Mouse (Mus musculus): ENCODE results near the gene Cyp26c1. TPM values are rescaled to one million over a fixed set of nuclear protein-coding genes. Genes with fewer than 3 reads are reported as not detected.

Gene Cyp26c1
- polyA plus RNA-seq, 1 experiment, result 0.05 TPM

DNA sequence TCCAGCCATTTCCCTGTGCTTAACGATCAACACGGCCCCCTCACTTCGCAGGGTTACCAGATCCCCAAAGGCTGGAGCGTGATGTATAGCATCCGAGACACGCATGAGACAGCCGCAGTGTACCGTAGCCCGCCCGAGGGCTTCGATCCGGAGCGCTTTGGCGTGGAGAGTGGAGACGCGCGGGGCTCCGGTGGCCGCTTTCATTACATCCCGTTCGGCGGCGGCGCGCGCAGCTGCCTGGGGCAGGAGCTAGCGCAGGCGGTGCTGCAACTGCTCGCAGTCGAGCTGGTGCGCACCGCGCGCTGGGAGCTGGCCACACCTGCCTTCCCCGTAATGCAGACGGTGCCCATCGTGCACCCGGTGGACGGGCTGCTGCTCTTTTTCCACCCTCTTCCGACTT, 7.5 kb downstream of the Cyp26c1 start:
- Histone ChIP-seq H3K27me3 (replicated peaks; ENCODE audit: control insufficient read depth, insufficient read depth, low read length) (no peaks in the 10 kb centered on the region), H3K4me3 (ENCODE audit: insufficient read depth, low read depth, low read length) (no peak overlapping the region), H3K27ac (ENCODE audit: insufficient read depth, low read depth, low read length) (no peak overlapping the region), H3K4me1 (ENCODE audit: control insufficient read depth, insufficient read depth, low read length) (no peaks in the 10 kb centered on the region), H3K36me3 (ENCODE audit: control insufficient read depth, insufficient read depth, low read length) (no peaks in the 10 kb centered on the region)
- DNase-seq, result no peak
- TF ChIP-seq CTCF (conservative IDR thresholded peaks at IDR 0.05; ENCODE audit: insufficient read depth, insufficient read length, low read depth, low read length) (no peak), POLR2A (IDR thresholded peaks at IDR 0.05; ENCODE audit: low read depth, low read length) (no peak)
- WGBS, result 44% methylated on average over 40 of the region's 40 CpGs

DNA sequence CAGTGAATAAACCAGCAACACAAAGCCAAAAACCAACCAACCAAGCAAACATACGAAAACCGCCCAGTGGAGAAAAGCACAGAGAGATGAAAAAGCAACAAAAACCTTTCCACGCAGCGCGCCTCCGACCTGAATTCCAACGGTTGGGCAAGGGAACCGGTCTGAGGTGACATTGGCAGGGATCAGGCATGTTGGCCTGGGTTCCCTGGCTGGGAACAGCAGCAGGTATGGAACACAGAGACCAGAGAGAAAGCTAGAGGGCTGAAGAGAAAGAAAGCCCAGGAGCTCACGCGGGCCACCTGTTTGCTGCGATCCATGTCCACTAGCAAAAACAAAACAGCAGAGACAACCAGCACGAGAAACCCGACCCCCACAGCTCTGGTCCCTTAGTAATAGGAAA, 9.8 kb downstream of the Cyp26c1 start:
- Histone ChIP-seq H3K4me3 (ENCODE audit: insufficient read depth, low read depth, low read length) (no peak overlapping the region), H3K36me3 (ENCODE audit: control insufficient read depth, insufficient read depth, low read length) (no peaks in the 10 kb centered on the region), H3K27ac (ENCODE audit: insufficient read depth, low read depth, low read length) (no peak overlapping the region), H3K4me1 (ENCODE audit: control insufficient read depth, insufficient read depth, low read length) (no peaks in the 10 kb centered on the region), H3K27me3 (replicated peaks; ENCODE audit: control insufficient read depth, insufficient read depth, low read length) (no peaks in the 10 kb centered on the region)
- no peak for DNase-seq
- TF ChIP-seq POLR2A (IDR thresholded peaks at IDR 0.05; ENCODE audit: low read depth, low read length) (no peak), CTCF (conservative IDR thresholded peaks at IDR 0.05; ENCODE audit: insufficient read depth, insufficient read length, low read depth, low read length) (no peak)
- 72% methylated on average over 13 of the region's 13 CpGs for WGBS

DNA sequence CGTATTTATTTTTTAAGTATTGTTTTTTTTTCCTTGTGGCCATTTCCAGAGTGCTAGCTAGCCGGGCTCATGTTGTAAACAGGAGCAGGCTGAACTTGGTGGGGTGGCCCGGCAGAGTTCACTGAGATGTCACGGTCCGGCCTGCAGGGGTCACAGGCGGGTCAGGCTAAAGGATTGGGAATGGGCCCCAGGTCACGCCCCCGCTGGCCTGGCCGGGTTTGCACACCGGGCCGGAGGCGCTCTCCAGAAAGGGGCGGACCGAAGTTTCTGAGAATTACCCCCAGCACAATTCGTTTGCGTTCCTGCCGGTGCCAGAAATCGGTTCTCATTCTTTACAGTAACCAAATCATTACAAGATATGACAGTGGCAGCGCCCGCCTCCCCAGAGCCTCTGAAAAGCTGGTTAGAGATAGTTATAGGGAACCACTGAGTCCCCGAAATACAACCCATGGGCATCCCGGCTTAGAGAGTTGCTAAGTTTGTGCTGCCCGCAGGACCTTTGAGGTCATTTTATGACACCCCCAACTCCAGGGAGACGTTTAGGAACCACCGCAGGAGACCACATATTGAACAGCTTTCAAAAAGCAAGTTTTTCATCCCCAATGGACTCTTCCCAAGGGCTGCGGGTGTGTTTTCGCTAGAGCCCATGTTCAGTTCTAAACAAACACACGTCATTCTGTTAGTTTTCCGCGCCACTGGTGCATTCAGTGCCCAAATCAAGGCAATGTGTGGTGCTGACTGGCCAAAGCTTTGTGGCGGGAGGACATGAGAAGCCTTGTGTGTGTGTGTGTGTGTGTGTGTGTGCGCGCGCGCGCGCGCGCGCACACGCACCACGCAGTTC, 10.6 kb downstream of the Cyp26c1 start:
- H3K4me3 ChIP-seq (ENCODE audit: insufficient read depth, low read depth, low read length), result no peak overlapping the region
- H3K36me3 ChIP-seq (ENCODE audit: control insufficient read depth, insufficient read depth, low read length), result no peaks in the 10 kb centered on the region
- TF ChIP-seq POLR2A (IDR thresholded peaks at IDR 0.05; ENCODE audit: low read depth, low read length), result no peak
- no peak for TF ChIP-seq CTCF (conservative IDR thresholded peaks at IDR 0.05; ENCODE audit: insufficient read depth, insufficient read length, low read depth, low read length)
- H3K4me1 ChIP-seq (ENCODE audit: control insufficient read depth, insufficient read depth, low read length), result no peaks in the 10 kb centered on the region
- H3K27ac ChIP-seq (ENCODE audit: insufficient read depth, low read depth, low read length), result no peak overlapping the region
- WGBS, result 23% methylated on average over 42 of the region's 42 CpGs
- DNase-seq, result peak; percentile 23
- no peaks in the 10 kb centered on the region for H3K27me3 ChIP-seq (replicated peaks; ENCODE audit: control insufficient read depth, insufficient read depth, low read length)

DNA sequence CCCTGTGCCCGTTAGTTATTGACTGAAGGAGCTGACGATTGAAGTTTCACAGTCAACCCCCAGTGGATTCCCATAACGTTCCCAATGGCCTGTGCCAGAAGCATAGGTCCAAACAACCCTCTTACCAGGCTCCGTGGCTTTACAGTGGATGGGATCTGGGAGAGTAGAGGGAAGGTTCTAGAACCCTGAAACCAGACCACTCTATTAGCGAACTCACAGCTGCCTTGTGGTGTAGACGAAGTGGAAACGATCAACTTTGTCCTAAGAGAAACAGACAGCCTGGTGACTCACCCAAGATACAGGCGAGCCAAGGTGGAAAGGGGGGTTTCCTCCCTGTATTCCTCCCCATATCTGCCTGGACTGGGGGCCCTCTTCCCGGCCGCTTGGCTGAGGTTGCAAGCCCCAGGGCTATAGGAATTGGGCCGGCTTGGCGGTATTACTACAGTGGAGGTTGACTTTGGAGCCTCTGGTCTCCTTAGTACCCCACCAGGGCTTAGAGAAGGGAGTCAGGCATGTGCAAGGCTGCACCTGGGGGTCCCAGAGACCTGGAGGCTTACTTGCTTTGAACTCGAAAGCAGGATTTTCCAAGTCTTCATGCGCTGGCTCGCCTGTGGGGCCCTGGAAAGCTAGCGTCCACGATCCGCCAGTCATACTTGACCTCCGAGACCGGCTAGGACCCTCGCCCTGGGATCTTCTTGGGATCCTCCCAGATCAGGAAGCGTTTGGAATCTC, 11.4 kb downstream of the Cyp26c1 start:
- Histone ChIP-seq H3K4me1 (ENCODE audit: control insufficient read depth, insufficient read depth, low read length) (no peaks in the 10 kb centered on the region), H3K36me3 (ENCODE audit: control insufficient read depth, insufficient read depth, low read length) (no peaks in the 10 kb centered on the region), H3K27ac (ENCODE audit: insufficient read depth, low read depth, low read length) (no peak overlapping the region), H3K4me3 (ENCODE audit: insufficient read depth, low read depth, low read length) (no peak overlapping the region), H3K27me3 (replicated peaks; ENCODE audit: control insufficient read depth, insufficient read depth, low read length) (no peaks in the 10 kb centered on the region)
- DNase-seq, result no peak
- TF ChIP-seq POLR2A (IDR thresholded peaks at IDR 0.05; ENCODE audit: low read depth, low read length), result no peak
- 13% methylated on average over 22 of the region's 22 CpGs for WGBS

DNA sequence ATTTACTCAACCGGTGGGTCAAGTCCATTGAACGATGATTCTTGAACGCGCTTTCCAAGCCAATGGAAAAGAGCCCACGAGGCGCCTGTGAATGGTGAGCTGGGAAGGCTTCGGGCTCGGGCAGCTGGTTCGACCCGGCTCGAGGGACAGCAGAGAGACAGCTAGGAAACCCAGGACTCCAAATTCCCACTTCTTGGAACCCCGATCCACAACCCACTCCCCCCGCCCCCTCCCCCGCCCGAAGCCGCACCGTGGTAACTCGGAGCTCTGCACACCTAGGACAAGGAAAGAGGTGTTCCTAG, 11.9 kb downstream of the Cyp26c1 start:
- no peaks in the 10 kb centered on the region for H3K27me3 ChIP-seq (replicated peaks; ENCODE audit: control insufficient read depth, insufficient read depth, low read length)
- no peak overlapping the region for H3K4me3 ChIP-seq (ENCODE audit: insufficient read depth, low read depth, low read length)
- no peaks in the 10 kb centered on the region for H3K4me1 ChIP-seq (ENCODE audit: control insufficient read depth, insufficient read depth, low read length)

DNA sequence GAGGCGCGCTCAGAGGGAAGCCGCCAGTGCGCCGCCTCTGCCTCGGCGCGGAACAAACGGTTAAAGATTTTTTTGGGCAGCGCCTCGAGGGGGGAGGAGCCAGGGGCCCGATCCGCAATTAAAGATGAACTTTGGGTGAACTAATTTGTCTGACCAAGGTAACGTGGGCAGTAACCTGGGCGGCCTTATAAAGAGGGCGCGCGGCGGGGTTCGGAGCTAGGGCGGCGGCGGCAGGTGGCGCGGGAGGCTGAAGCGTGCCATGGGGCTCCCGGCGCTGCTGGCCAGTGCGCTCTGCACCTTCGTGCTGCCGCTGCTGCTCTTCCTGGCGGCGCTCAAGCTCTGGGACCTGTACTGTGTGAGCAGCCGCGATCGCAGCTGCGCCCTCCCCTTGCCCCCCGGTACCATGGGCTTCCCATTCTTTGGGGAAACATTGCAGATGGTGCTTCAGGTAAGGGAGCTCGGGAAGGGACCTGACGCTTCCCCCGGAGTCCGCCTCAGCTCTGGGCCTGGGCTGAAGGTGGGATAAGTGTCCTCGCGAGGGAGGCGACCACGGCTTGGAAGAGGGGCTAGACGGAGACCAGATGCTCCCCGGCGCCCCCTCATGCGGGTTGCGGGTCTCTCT, 12.4 kb downstream of the Cyp26c1 start, which contains the start of gene Cyp26a1:
Gene Cyp26a1, plus strand, starts transcription at position 148 of the 622 bp plus-strand sequence.
- H3K27me3 ChIP-seq (replicated peaks; ENCODE audit: control insufficient read depth, insufficient read depth, low read length), result no peaks in the 10 kb centered on the region

More for the DNA sequence above, 11.9 kb downstream of the Cyp26c1 start:
- WGBS, result 3% methylated on average over 18 of the region's 18 CpGs
- Histone ChIP-seq H3K27ac (ENCODE audit: insufficient read depth, low read depth, low read length) (no peak overlapping the region), H3K36me3 (ENCODE audit: control insufficient read depth, insufficient read depth, low read length) (no peaks in the 10 kb centered on the region)
- no peak for DNase-seq
- no peak for TF ChIP-seq CTCF (conservative IDR thresholded peaks at IDR 0.05; ENCODE audit: insufficient read depth, insufficient read length, low read depth, low read length)
- TF ChIP-seq POLR2A (IDR thresholded peaks at IDR 0.05; ENCODE audit: low read depth, low read length), result no peak

More for the DNA sequence above, 12.4 kb downstream of the Cyp26c1 start, which contains the start of gene Cyp26a1:
- peak; percentile 48 for DNase-seq
- Histone ChIP-seq H3K27ac (ENCODE audit: insufficient read depth, low read depth, low read length) (no peak within 1 kb of the TSS), H3K4me1 (ENCODE audit: control insufficient read depth, insufficient read depth, low read length) (no peaks in the 10 kb centered on the region), H3K4me3 (ENCODE audit: insufficient read depth, low read depth, low read length) (no peak within 1 kb of the TSS; the same call in 1 of the 2 replicates), H3K36me3 (ENCODE audit: control insufficient read depth, insufficient read depth, low read length) (no peaks in the 10 kb centered on the region)
- WGBS, result under 1% methylated on average over 51 of the region's 51 CpGs
- TF ChIP-seq CTCF (conservative IDR thresholded peaks at IDR 0.05; ENCODE audit: insufficient read depth, insufficient read length, low read depth, low read length), result no peak
- TF ChIP-seq POLR2A (IDR thresholded peaks at IDR 0.05; ENCODE audit: low read depth, low read length), result no peak

Data from kidney, adult 2 months (tissue).